Mouse (Mus musculus) neutrophil, adult 65 days (primary cell): ENCODE data around the gene Ugt2b38. TPM values are rescaled to one million over a fixed set of nuclear protein-coding genes. Genes with fewer than 3 reads are reported as not detected.

ENCODE experiments used
- total RNA-seq: library from RNA; stranded (reverse); gene quantifications from 2 replicates; pipeline ENCODE4 v1.2.4, GENCODE M21; 2023

Ugt2b38 gene
- total RNA-seq = not detected in 2 replicates

GRCm38 (mm10) chr5:87424041-87424440, at the start of gene Ugt2b38:
Ugt2b38 (minus strand) TSS chr5:87424203.

Other genes with a start within 250 kb of the Ugt2b38 start
- gene Ugt2b37, start 169.4 kb downstream of the Ugt2b38 start, total RNA-seq = not detected in 2 replicates
- gene Ugt2a3, start 87.0 kb downstream of the Ugt2b38 start, total RNA-seq = not detected in 2 replicates
- not detected in 2 replicates for gene Ugt2a2, start 58.1 kb upstream of the Ugt2b38 start, total RNA-seq
- gene Gm43638, start 62.6 kb upstream of the Ugt2b38 start, total RNA-seq = not detected in 2 replicates
- gene Ugt2a1, start 66.7 kb upstream of the Ugt2b38 start, total RNA-seq = not detected in 2 replicates
- not detected in 2 replicates for gene Sult1b1, start 114.0 kb upstream of the Ugt2b38 start, total RNA-seq
- gene Sult1d1, start 144.8 kb upstream of the Ugt2b38 start, total RNA-seq = not detected in 2 replicates
- not detected in 2 replicates for gene Sult1e1, start 167.4 kb upstream of the Ugt2b38 start, total RNA-seq
- not detected in 2 replicates for gene Csn1s1, start 242.0 kb upstream of the Ugt2b38 start, total RNA-seq